Mouse (Mus musculus) cerebellum, adult 11 months (tissue): ENCODE data around the gene Wfdc17.

Source experiments
- DNase-seq: peaks from one replicate; pipeline ENCODE4 v3.0.0; 2022

Gene Wfdc17

GRCm38 (mm10) chr11:83741841-83742240, 38.0 kb downstream of the Wfdc17 start:
- no peak for DNase-seq

GRCm38 (mm10) chr11:83742731-83743355, 39.1 kb downstream of the Wfdc17 start:
- DNase-seq = no peak

GRCm38 (mm10) chr11:83743525-83743924, 39.7 kb downstream of the Wfdc17 start:
- DNase-seq = no peak

- DNase-seq = no peak
Measured at GRCm38 (mm10) chr11:83746152-83746551, 42.4 kb downstream of the Wfdc17 start.

GRCm38 (mm10) chr11:83746681-83747080, 42.9 kb downstream of the Wfdc17 start, which contains the start of gene Wfdc21:
Gene Wfdc21 (plus strand): TSS chr11:83746940.
- no peak for DNase-seq

GRCm38 (mm10) chr11:83747376-83748265, 43.8 kb downstream of the Wfdc17 start:
- DNase-seq = no peak

- DNase-seq = peak; percentile 89
Measured at GRCm38 (mm10) chr11:83753581-83754181, 49.9 kb downstream of the Wfdc17 start, which contains the start of gene Heatr6. Gene Heatr6 (plus strand): TSS chr11:83753696.

- no peak for DNase-seq
Measured at GRCm38 (mm10) chr11:83754227-83754626, 50.4 kb downstream of the Wfdc17 start.
